Mouse (Mus musculus) forebrain, embryonic 12.5 days (tissue): ENCODE measurements at regions not wholly inside any gene's neighbourhood (a gene's known extent, or its start where the extent isn't known, plus 50 kb on each side); places are given as distances from the start of the nearest gene placed in this dataset.

Experiments used
- ATAC-seq: fragments of 200-750 bp; cut with Nextera tagmentation; 2 replicates; pipeline ENCODE4 v1.8.0; 2017; ENCODE audit warnings: moderate TSS enrichment; ENCODE audit not compliant: low FRiP score
- H3K27ac ChIP-seq: fragments of 300-500 bp; sonication (generic); 2 replicates; pipeline ENCODE4 v1.5.1; 2016; ENCODE audit warnings: mild to moderate bottlenecking
- H3K27me3 ChIP-seq: fragments of 300-500 bp; sonication (generic); 2 replicates; pipeline ENCODE4 v1.6.1; 2016; ENCODE audit warnings: mild to moderate bottlenecking
- H3K36me3 ChIP-seq: fragments of 300-500 bp; sonication (generic); replicated peaks from 2 replicates; pipeline ENCODE4 v1.6.1; 2016; ENCODE audit warnings: mild to moderate bottlenecking
- H3K4me1 ChIP-seq: fragments of 300-500 bp; sonication (generic); 2 replicates; pipeline ENCODE4 v1.6.1; 2016
- H3K4me2 ChIP-seq: fragments of 300-500 bp; sonication (generic); 2 replicates; pipeline ENCODE4 v1.6.1; 2016; ENCODE audit warnings: mild to moderate bottlenecking, moderate library complexity
- H3K4me3 ChIP-seq: fragments of 300-500 bp; sonication (generic); replicated peaks from 2 replicates; pipeline ENCODE4 v1.5.1; 2016; ENCODE audit warnings: mild to moderate bottlenecking
- H3K9ac ChIP-seq: fragments of 300-500 bp; sonication (generic); 2 replicates; pipeline ENCODE4 v1.6.1; 2016; ENCODE audit warnings: mild to moderate bottlenecking
- H3K9me3 ChIP-seq: fragments of 300-500 bp; sonication (generic); 2 replicates; pipeline ENCODE4 v1.6.1; 2016
- WGBS: fragments of 180-500 bp; shearing (Covaris S2); methylation state at CpG from one replicate; pipeline ENCODE4 v1.1.7; 2016; 5-methylcytosine and 5-hydroxymethylcytosine counted together

GRCm38 (mm10) chr3:151305402-151305801 lies 132.3 kb upstream of the Adgrl4 start:
- H3K4me1 ChIP-seq: no peaks in the 10 kb centered on the region
- ATAC-seq: no peak
- H3K27ac ChIP-seq: no peak overlapping the region
- H3K4me3 ChIP-seq: no peak overlapping the region
- H3K9ac ChIP-seq: no peak overlapping the region
- H3K4me2 ChIP-seq: no peak overlapping the region
- H3K36me3 ChIP-seq: no peaks in the 10 kb centered on the region
- no peaks in the 10 kb centered on the region for H3K27me3 ChIP-seq
- no peaks in the 10 kb centered on the region for H3K9me3 ChIP-seq
- 95% methylated on average over 4 of the region's 4 CpGs for WGBS

GRCm38 (mm10) chr3:151307975-151308374 lies 129.7 kb upstream of the Adgrl4 start:
- Histone ChIP-seq H3K27me3 (no peaks in the 10 kb centered on the region), H3K4me1 (no peaks in the 10 kb centered on the region), H3K9me3 (no peaks in the 10 kb centered on the region), H3K4me2 (no peak overlapping the region), H3K4me3 (no peak overlapping the region), H3K27ac (no peak overlapping the region), H3K9ac (no peak overlapping the region), H3K36me3 (no peaks in the 10 kb centered on the region)
- ATAC-seq: no peak
- 50% methylated on average over 4 of the region's 4 CpGs for WGBS

- Histone ChIP-seq H3K27ac (no peak overlapping the region), H3K9me3 (no peaks in the 10 kb centered on the region), H3K9ac (no peak overlapping the region), H3K4me1 (peaks cover 2% of the 10 kb centered on the region; the same call in 1 of the 2 replicates), H3K36me3 (no peaks in the 10 kb centered on the region), H3K4me2 (no peak overlapping the region), H3K27me3 (no peaks in the 10 kb centered on the region), H3K4me3 (no peak overlapping the region)
- WGBS: 15% methylated on average over 3 of the region's 3 CpGs
- no peak for ATAC-seq
Measured at GRCm38 (mm10) chr3:151323835-151324234, 113.9 kb upstream of the Adgrl4 start.

GRCm38 (mm10) chr3:151329801-151330200 lies 107.9 kb upstream of the Adgrl4 start:
- WGBS: 92% methylated on average over 4 of the region's 4 CpGs
- peaks cover 5% of the 10 kb centered on the region for H3K4me1 ChIP-seq
- ATAC-seq: no peak
- no peak overlapping the region for H3K4me3 ChIP-seq
- H3K27ac ChIP-seq: no peak overlapping the region
- H3K27me3 ChIP-seq: no peaks in the 10 kb centered on the region
- H3K36me3 ChIP-seq: no peaks in the 10 kb centered on the region
- no peak overlapping the region for H3K9ac ChIP-seq
- H3K4me2 ChIP-seq: no peak overlapping the region
- H3K9me3 ChIP-seq: no peaks in the 10 kb centered on the region

GRCm38 (mm10) chr3:151331906-151332305 lies 105.8 kb upstream of the Adgrl4 start:
- Histone ChIP-seq H3K36me3 (no peaks in the 10 kb centered on the region), H3K9ac (no peak overlapping the region), H3K27ac (no peak overlapping the region), H3K9me3 (no peaks in the 10 kb centered on the region), H3K4me3 (no peak overlapping the region), H3K4me1 (peaks cover 5% of the 10 kb centered on the region), H3K27me3 (no peaks in the 10 kb centered on the region), H3K4me2 (no peak overlapping the region)
- WGBS: 83% methylated on average over 2 of the region's 2 CpGs
- ATAC-seq: no peak

- Histone ChIP-seq H3K9ac (no peak overlapping the region), H3K4me2 (no peak overlapping the region), H3K27ac (no peak overlapping the region), H3K9me3 (no peaks in the 10 kb centered on the region), H3K27me3 (no peaks in the 10 kb centered on the region), H3K36me3 (no peaks in the 10 kb centered on the region), H3K4me3 (no peak overlapping the region), H3K4me1 (peaks cover 5% of the 10 kb centered on the region)
- no peak for ATAC-seq
- WGBS: 75% methylated on average over 1 of the region's 1 CpGs
Measured at GRCm38 (mm10) chr3:151332317-151332687, 105.4 kb upstream of the Adgrl4 start.

- 73% methylated on average over 9 of the region's 9 CpGs for WGBS
- Histone ChIP-seq H3K36me3 (no peaks in the 10 kb centered on the region), H3K9ac (no peak overlapping the region), H3K9me3 (no peaks in the 10 kb centered on the region), H3K27ac (no peak overlapping the region), H3K4me1 (peaks cover 5% of the 10 kb centered on the region), H3K27me3 (no peaks in the 10 kb centered on the region), H3K4me3 (no peak overlapping the region), H3K4me2 (no peak overlapping the region)
- ATAC-seq: no peak
Measured at GRCm38 (mm10) chr3:151332688-151333452, 104.8 kb upstream of the Adgrl4 start.

- no peak overlapping the region for H3K27ac ChIP-seq
- H3K27me3 ChIP-seq: no peaks in the 10 kb centered on the region
- no peaks in the 10 kb centered on the region for H3K9me3 ChIP-seq
- peak; percentile 66 for ATAC-seq
- no peak overlapping the region for H3K9ac ChIP-seq
- 7% methylated on average over 6 of the region's 6 CpGs for WGBS
- H3K4me3 ChIP-seq: no peak overlapping the region
- H3K36me3 ChIP-seq: no peaks in the 10 kb centered on the region
- H3K4me1 ChIP-seq: peaks cover 5% of the 10 kb centered on the region
- no peak overlapping the region for H3K4me2 ChIP-seq
Measured at GRCm38 (mm10) chr3:151333867-151334341, 103.8 kb upstream of the Adgrl4 start.

GRCm38 (mm10) chr3:151351481-151352090 lies 86.1 kb upstream of the Adgrl4 start:
- no peaks in the 10 kb centered on the region for H3K27me3 ChIP-seq
- no peaks in the 10 kb centered on the region for H3K4me1 ChIP-seq
- no peak overlapping the region for H3K27ac ChIP-seq
- no peak overlapping the region for H3K4me3 ChIP-seq
- no peak overlapping the region for H3K4me2 ChIP-seq
- H3K9me3 ChIP-seq: no peaks in the 10 kb centered on the region
- H3K9ac ChIP-seq: no peak overlapping the region
- no peaks in the 10 kb centered on the region for H3K36me3 ChIP-seq
- 50% methylated on average over 4 of the region's 4 CpGs for WGBS
- ATAC-seq: no peak

- Histone ChIP-seq H3K4me1 (peaks cover 10% of the 10 kb centered on the region), H3K9me3 (no peaks in the 10 kb centered on the region), H3K27ac (0 out of 2 replicates have a peak overlapping the region, but pooled peaks have one; percentile 31), H3K4me3 (no peak overlapping the region), H3K36me3 (no peaks in the 10 kb centered on the region), H3K9ac (no peak overlapping the region), H3K27me3 (no peaks in the 10 kb centered on the region), H3K4me2 (no peak overlapping the region)
- peak; percentile 70 for ATAC-seq
- WGBS: 10% methylated on average over 4 of the region's 4 CpGs
Measured at GRCm38 (mm10) chr3:151366302-151366701, 71.4 kb upstream of the Adgrl4 start.

GRCm38 (mm10) chr3:151366707-151367306 lies 70.9 kb upstream of the Adgrl4 start:
- H3K4me3 ChIP-seq: no peak overlapping the region
- no peaks in the 10 kb centered on the region for H3K27me3 ChIP-seq
- H3K4me2 ChIP-seq: no peak overlapping the region
- peaks cover 10% of the 10 kb centered on the region for H3K4me1 ChIP-seq
- WGBS: 69% methylated on average over 4 of the region's 4 CpGs
- ATAC-seq: peak; percentile 33; the same call in 1 of the 2 replicates
- no peaks in the 10 kb centered on the region for H3K36me3 ChIP-seq
- H3K9ac ChIP-seq: no peak overlapping the region
- H3K27ac ChIP-seq: no peak overlapping the region
- no peaks in the 10 kb centered on the region for H3K9me3 ChIP-seq

- Histone ChIP-seq H3K4me2 (no peak overlapping the region), H3K9ac (no peak overlapping the region)
- WGBS: 78% methylated on average over 5 of the region's 5 CpGs
Measured at GRCm38 (mm10) chr3:151383326-151384019, 54.2 kb upstream of the Adgrl4 start.

More at GRCm38 (mm10) chr3:151383326-151384019, 54.2 kb upstream of the Adgrl4 start:
- Histone ChIP-seq H3K4me1 (no peaks in the 10 kb centered on the region), H3K27me3 (no peaks in the 10 kb centered on the region), H3K27ac (no peak overlapping the region), H3K4me3 (no peak overlapping the region), H3K36me3 (no peaks in the 10 kb centered on the region), H3K9me3 (no peaks in the 10 kb centered on the region)
- ATAC-seq: no peak
